Mouse (Mus musculus): Measurements from ENCODE around the gene Foxf1.

GRCm38 (mm10) chr8:121074108-121074847, 9.9 kb upstream of the Foxf1 start:
- TF ChIP-seq REST (IDR thresholded peaks at IDR 0.05; ENCODE audit: insufficient read depth, insufficient read length) (no peak), TCF12 (IDR thresholded peaks at IDR 0.05; ENCODE audit: insufficient read depth, poor library complexity, severe bottlenecking) (no peak), POLR2AphosphoS2 (IDR thresholded peaks at IDR 0.05; ENCODE audit: insufficient read length, low read depth) (no peak), POLR2A (IDR thresholded peaks at IDR 0.05; ENCODE audit: insufficient read length, low read depth) (no peak), MAX (IDR thresholded peaks at IDR 0.05; ENCODE audit: low read depth) (no peak), CEBPB (IDR thresholded peaks at IDR 0.05; ENCODE audit: insufficient read depth, poor library complexity, severe bottlenecking) (no peak), USF1 (IDR thresholded peaks at IDR 0.05; ENCODE audit: low read depth) (no peak), E2F4 (IDR thresholded peaks at IDR 0.05; ENCODE audit: insufficient read depth) (no peak), MYOD1 (IDR thresholded peaks at IDR 0.05; ENCODE audit: control insufficient read depth in 1 of 3, insufficient read length in 2 of 3, low read depth in 2 of 3) (no peak), MYOG (IDR thresholded peaks at IDR 0.05; ENCODE audit: control insufficient read depth in 1 of 3, insufficient read depth in 1 of 3, insufficient read length in 2 of 3, low read depth in 2 of 3) (no peak)
